Mouse (Mus musculus) embryonic fibroblast, embryonic 13.5 days (primary cell): ENCODE measurements at regions not wholly inside any gene's neighbourhood (a gene's known extent, or its start where the extent isn't known, plus 50 kb on each side); places are given as distances from the start of the nearest gene placed in this dataset.

ENCODE experiments used
- H3K27ac ChIP-seq: 2 replicates; pipeline ENCODE4 v1.5.1; 2012; ENCODE audit warnings: low read length, control low read depth, inconsistent platforms; ENCODE audit not compliant: insufficient read depth
- H3K4me1 ChIP-seq: 2 replicates; pipeline ENCODE4 v1.6.1; 2011; ENCODE audit warnings: low read length; ENCODE audit not compliant: control insufficient read depth, insufficient read depth
- H3K4me3 ChIP-seq: 2 replicates; pipeline ENCODE4 v1.5.1; 2011; ENCODE audit warnings: mild to moderate bottlenecking, control low read depth, low read length; ENCODE audit not compliant: insufficient read depth
- CTCF ChIP-seq: IDR thresholded peaks from 2 replicates; pipeline ENCODE4 v1.5.1; 2011; ENCODE audit warnings: mild to moderate bottlenecking, control low read depth, low read length, moderate library complexity, borderline replicate concordance; ENCODE audit not compliant: insufficient read depth
- POLR2A ChIP-seq: IDR thresholded peaks from 2 replicates; pipeline ENCODE4 v1.6.1; 2011; ENCODE audit warnings: low read depth, mild to moderate bottlenecking, control low read depth, low read length, moderate library complexity

DNA sequence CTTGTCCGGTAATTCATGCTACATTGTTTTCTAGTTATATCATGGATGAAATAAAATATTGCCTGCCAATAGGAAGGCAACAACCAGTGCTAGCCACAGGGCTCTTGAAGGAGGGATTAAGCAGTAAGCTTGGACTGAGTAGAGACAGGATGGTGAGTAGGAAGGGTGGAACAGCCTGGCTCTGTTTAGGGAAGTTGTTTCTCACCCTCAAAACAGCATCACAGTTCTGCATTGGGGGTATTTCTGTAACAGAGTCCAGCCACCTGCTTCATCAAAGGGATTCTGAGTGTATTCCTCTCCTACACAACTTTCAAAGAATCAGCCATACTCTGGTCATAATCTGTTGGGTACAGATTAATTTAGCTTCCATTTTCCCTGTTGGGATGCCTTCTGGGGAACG, 380.0 kb upstream of the Pik3r1 start:
- H3K27ac ChIP-seq = no peak overlapping the region
- no peak overlapping the region for H3K4me3 ChIP-seq
- TF ChIP-seq POLR2A (no peak), CTCF (no peak)
- H3K4me1 ChIP-seq = no peaks in the 10 kb centered on the region

DNA sequence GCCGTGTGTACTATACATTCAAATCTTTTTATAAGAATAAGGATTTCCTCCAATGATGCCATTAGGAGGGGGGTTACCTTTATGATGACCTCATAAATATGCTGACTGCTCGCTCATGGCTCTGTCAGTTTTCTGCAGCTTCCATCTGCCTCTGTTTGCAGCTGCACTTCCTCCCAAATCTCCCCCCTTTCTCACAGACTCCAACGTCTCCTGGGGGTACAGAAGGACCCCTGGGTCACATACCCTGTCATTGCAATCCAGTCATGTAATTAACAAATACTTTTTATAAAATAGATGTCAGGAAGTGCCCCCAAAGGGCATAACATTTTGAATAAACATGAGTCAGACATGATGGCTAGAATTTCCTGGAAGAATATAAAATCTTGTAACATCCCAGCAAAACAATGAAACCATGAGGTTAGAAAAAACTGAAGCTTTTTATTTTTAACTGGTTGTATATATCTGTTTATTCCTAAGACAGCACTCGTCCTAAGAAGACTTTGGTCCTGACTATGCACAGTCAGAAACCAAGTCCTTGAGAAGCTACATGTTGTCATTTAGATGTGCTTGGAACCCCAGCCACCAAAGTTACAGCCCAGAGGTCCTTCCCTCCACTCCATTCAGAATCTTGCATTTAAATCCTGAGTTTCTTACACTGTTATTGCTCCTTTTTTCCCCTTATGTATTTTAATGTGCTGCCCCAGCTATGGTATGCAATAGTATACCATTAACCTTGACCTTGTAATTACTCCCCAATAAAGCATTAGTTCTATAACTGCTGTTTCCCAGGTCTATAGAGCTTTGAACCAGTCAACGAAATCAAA, 386.0 kb upstream of the Pik3r1 start:
- Histone ChIP-seq H3K27ac (0 out of 2 replicates have a peak overlapping the region, but pooled peaks have one; percentile 34), H3K4me3 (no peak overlapping the region), H3K4me1 (no peaks in the 10 kb centered on the region)
- no peak for TF ChIP-seq CTCF
- TF ChIP-seq POLR2A = no peak

DNA sequence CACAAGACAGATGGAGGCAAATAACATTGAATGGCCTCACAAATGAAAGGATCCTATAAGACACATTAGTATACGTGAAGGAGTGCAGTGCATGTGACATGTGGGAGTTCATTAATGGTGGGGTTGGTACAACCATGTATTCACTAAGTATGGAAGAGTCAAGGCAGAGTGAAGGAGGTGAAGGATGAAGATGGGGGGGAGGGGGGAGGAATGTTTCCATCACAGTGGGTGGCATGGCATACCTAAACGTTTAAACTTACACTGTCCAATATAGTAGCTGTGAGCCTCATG, 386.5 kb upstream of the Pik3r1 start:
- H3K4me1 ChIP-seq = no peaks in the 10 kb centered on the region
- TF ChIP-seq CTCF (no peak), POLR2A (no peak)
- H3K27ac ChIP-seq = no peak overlapping the region
- no peak overlapping the region for H3K4me3 ChIP-seq

DNA sequence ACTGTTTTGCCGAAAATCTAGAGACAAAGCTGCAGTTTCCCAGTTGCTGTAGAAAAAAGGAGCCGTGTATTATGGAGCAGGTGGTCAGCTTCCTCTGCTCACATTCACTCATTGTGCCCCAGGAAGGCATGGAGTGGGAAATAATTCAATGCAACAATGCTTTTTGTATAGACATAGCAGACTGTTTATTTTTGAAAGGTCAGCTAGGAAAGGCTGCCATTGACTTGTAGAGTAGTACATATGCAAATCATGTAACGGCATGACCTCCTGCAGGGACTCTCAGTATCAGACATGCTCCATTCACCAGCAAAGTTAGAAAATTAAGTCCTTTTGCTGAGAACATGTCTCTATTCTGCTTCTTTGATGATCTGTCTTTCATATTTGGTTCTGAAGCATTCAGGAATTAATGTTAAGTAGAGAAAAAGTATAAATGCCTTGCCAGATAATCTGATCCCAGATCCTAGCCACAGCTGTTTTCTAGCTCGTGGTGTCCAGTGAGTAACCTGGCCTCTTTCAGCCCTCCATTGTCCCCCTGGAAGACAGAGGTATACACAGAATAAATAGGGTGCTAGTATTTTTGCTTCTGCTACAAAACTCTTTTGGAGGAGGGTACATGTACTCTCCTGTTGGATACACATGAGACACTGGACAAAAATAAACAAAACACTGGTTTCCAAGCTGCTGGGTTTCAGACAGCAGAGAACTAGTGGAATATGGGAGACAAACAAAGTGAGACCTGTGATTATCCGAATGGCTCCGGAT, 389.5 kb upstream of the Pik3r1 start:
- Histone ChIP-seq H3K4me3 (no peak overlapping the region), H3K27ac (no peak overlapping the region), H3K4me1 (no peaks in the 10 kb centered on the region)
- TF ChIP-seq POLR2A (no peak), CTCF (no peak)

DNA sequence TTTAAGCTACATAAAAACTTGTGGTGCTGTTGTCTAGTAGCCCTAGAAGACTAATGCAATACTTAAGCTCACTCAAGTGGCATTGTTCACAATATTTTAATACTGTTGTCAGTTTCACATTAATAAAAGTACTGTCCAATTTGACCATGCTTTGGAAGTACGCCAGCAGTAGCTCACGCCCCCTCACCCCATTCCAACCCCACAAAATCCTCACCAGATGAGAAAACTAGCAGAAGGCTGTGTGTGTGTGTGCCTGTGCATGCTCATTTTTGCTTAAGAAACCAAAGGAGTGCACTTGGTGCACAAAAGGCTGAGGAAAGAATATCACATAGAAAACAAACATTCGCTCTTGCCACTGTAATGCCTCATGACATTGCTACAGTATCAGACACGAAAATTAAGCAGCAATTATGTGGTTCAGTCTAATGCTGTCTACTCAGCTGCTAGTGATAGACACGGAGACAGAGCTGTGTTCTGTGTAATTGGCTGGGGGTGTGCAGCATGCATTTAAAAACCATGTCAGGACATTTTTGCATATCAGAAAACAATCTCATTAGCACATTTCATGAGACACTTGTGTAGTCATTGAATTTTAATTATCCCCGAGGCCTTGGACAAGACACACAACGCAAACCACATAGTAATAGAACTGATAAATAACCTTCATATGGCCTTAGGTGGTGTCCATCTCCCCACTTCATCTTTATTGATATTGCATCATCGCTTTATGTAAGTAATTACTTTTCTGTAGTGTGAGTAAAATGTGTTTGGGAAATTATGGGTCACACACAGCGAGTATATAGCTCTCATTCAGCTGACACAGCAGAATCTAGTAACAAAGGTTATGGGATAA, 405.6 kb upstream of the Pik3r1 start:
- no peak overlapping the region for H3K27ac ChIP-seq
- no peaks in the 10 kb centered on the region; the same call in 1 of the 2 replicates for H3K4me1 ChIP-seq
- no peak overlapping the region for H3K4me3 ChIP-seq
- TF ChIP-seq CTCF (no peak), POLR2A (no peak)

DNA sequence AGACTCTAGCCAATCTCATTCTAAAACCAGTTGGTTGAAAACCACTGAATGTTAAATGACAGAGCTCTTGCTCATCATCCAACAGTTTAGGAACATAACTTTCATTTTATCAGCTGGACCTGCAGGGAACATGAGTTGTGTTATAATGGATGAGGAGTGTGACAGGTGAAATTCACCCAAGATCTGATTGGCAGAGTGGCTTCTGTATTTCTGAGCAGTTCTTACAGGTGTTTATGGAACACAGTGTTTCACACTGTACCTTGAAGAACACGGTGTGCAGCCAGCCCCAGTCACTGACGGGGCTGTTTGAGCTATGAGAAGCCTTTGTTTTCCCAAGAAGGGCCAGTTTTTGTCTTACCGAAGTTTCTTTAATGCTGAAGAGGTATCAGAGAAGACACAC, 406.4 kb upstream of the Pik3r1 start:
- TF ChIP-seq CTCF (no peak), POLR2A (no peak)
- Histone ChIP-seq H3K4me3 (no peak overlapping the region), H3K4me1 (no peaks in the 10 kb centered on the region; the same call in 1 of the 2 replicates), H3K27ac (no peak overlapping the region)

DNA sequence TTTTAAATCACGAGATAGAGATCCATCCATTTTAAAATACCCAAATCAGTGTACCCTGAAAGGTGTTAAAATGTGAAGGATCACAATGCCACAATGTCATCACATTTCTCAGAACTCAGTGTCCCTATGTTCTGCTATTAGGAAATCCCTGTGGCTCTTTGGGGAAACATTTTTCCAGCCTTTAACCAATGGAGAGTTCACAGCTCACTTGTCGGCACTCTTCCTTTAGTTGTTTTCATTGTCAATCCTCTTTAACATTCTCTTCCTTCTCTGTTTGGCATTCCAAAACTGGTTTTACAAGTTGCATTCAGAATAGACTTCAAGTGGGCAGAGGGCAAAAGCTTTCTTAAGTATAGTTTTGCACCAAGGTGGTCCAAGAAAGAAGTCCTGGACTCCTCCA, 406.9 kb upstream of the Pik3r1 start:
- Histone ChIP-seq H3K4me3 (no peak overlapping the region), H3K4me1 (no peaks in the 10 kb centered on the region; the same call in 1 of the 2 replicates), H3K27ac (no peak overlapping the region)
- no peak for TF ChIP-seq POLR2A
- no peak for TF ChIP-seq CTCF

DNA sequence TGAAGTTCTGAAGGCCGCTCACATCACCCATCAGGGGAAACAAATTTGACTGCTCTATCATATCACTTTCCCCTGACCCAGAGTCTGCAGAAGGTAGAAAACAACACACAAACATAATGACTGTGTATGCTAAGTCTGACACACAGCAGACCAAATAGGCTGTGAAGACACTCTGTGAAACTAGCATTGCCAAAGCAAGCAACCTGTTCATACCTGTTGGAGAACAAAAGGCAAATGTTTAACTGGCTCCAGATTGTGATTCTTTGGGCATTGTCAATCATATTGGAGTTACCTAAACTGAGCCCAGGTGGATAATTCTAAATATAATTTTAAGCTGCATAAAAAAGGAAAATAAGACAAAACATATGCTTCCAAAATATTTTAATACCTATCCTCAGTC, 407.4 kb upstream of the Pik3r1 start:
- Histone ChIP-seq H3K4me1 (no peaks in the 10 kb centered on the region; the same call in 1 of the 2 replicates), H3K4me3 (no peak overlapping the region), H3K27ac (no peak overlapping the region)
- TF ChIP-seq POLR2A (no peak), CTCF (no peak)

DNA sequence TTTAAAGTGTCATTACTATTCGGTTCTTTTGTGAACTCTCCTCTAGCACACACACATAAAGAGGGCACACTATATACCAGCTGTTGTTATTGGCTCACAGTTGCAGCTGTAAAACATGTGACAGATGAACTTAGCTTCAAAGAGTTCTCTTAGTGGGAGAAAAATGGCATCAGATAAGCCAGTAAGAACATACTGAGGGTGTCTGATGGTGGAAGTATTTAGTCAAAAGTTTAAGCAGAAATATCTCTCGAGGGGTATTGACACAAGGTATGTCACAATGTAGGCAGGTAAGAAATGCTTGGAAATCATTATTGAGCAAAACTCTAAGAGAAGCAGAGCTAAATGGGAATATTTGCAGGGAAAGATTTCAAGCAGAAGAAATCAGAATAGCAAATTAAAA, 408.4 kb upstream of the Pik3r1 start:
- TF ChIP-seq CTCF (no peak), POLR2A (no peak)
- Histone ChIP-seq H3K27ac (no peak overlapping the region), H3K4me1 (no peaks in the 10 kb centered on the region; the same call in 1 of the 2 replicates), H3K4me3 (no peak overlapping the region)
